Comparison of ENCODE assay signal across 8 mouse cellular contexts in the genomic region with DNA sequence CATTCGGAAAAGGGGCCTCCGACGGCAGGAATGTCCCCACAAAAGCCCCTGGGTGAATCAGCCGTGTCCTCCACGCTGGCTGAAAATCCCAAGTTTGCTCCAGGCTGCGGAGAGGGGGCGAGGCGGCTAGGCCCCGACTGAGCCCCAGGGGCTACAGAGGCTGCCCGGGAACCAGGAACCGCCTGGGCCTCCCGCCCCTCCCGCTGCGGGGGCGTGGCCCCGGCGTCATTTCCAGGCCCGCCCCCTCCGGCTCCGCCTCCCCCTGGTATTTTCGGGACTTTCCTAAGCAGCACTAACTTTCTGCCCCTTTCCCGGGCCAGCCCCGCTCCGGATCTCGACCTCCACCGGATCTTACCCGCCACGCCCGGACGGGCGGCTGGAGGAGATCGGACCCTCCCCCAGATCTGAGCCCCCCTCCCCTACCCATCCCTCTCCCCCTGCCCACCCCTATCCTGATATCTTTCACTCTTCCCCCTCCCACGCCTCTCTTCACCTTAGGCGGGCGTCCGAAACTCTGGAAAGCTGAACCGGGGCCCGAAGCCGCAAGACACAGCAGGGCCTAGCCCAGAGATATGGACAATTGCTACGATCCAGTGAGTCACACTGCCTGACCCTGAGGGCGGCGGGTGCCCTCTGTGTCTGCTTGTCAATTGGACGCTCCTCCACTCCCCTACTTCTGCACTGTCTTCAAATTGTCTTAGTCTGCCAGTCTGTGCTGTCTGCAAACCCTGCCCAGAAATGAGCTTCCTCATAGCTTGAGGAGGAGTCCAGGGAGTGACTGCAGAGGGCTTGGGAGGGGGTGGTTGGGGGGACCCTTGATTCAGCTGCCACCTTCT. TPM values are rescaled to one million over a fixed set of nuclear protein-coding genes. Genes with fewer than 3 reads are reported as not detected.
DNase-seq lines count a peak whose midpoint lies in the region; ATAC-seq lines count a peak whose summit lies in the region.

No protein-coding gene starts in this region.

- peak; percentile 39 for ATAC-seq in forebrain, embryonic 15.5 days (replicated peaks)

- peaks cover 18% of the 10 kb centered on the region for H3K27me3 ChIP-seq in forebrain, embryonic 15.5 days
- peaks cover 49% of the 10 kb centered on the region for H3K27me3 ChIP-seq in hindbrain, embryonic 10.5 days (ENCODE audit: insufficient read depth, poor library complexity, severe bottlenecking)
- H3K27me3 ChIP-seq in megakaryocyte, embryonic 14.5 days (replicated peaks): peaks cover 26% of the 10 kb centered on the region

- no peaks in the 10 kb centered on the region for H3K9me3 ChIP-seq in forebrain, embryonic 15.5 days
- H3K9me3 ChIP-seq in hindbrain, embryonic 10.5 days: no peaks in the 10 kb centered on the region
- H3K9me3 ChIP-seq in megakaryocyte, embryonic 14.5 days: no peaks in the 10 kb centered on the region

- peak overlapping the region; percentile 69 for H3K4me2 ChIP-seq in forebrain, embryonic 15.5 days (replicated peaks)

- H3K36me3 ChIP-seq in forebrain, embryonic 15.5 days: no peaks in the 10 kb centered on the region
- peaks cover 10% of the 10 kb centered on the region; the same call in 1 of the 2 replicates for H3K36me3 ChIP-seq in hindbrain, embryonic 10.5 days
- peaks cover 37% of the 10 kb centered on the region for H3K36me3 ChIP-seq in megakaryocyte, embryonic 14.5 days (replicated peaks; ENCODE audit: low read length)

- peak overlapping the region; percentile 83 for H3K27ac ChIP-seq in brown adipose tissue, adult 24 weeks (replicated peaks; ENCODE audit: low read depth, low read length)
- no peak overlapping the region for H3K27ac ChIP-seq in forebrain, embryonic 15.5 days (replicated peaks)
- H3K27ac ChIP-seq in hindbrain, embryonic 10.5 days: peak overlapping the region; percentile 85

- WGBS in forebrain, embryonic 15.5 days: under 1% methylated on average over 42 of the region's 43 CpGs
- under 1% methylated on average over 43 of the region's 43 CpGs for WGBS in hindbrain, embryonic 10.5 days

- peak overlapping the region; percentile 94 for H3K4me3 ChIP-seq in brown adipose tissue, adult 24 weeks (ENCODE audit: insufficient read depth, low read depth, low read length)
- H3K4me3 ChIP-seq in forebrain, embryonic 15.5 days: peak overlapping the region; percentile 61
- peak overlapping the region; percentile 77 for H3K4me3 ChIP-seq in hindbrain, embryonic 10.5 days
- peak overlapping the region; percentile 100 for H3K4me3 ChIP-seq in megakaryocyte, embryonic 14.5 days (replicated peaks)

- no peaks in the 10 kb centered on the region for H3K4me1 ChIP-seq in brown adipose tissue, adult 24 weeks (ENCODE audit: control insufficient read depth, insufficient read depth, insufficient read length, low read length)
- peaks cover 35% of the 10 kb centered on the region for H3K4me1 ChIP-seq in forebrain, embryonic 15.5 days
- H3K4me1 ChIP-seq in hindbrain, embryonic 10.5 days (replicated peaks): peaks cover 54% of the 10 kb centered on the region
- H3K4me1 ChIP-seq in megakaryocyte, embryonic 14.5 days: peaks cover 51% of the 10 kb centered on the region

- peak; percentile 97 for DNase-seq in Muller cell, postnatal 12 days (ENCODE audit: inconsistent ontology term)
- DNase-seq in hindbrain, embryonic 10.5 days (ENCODE audit: low spot score): peak; percentile 86
- DNase-seq in layer of hippocampus, postnatal 36 days: peak; percentile 68 to 73
- peak; percentile 69 for DNase-seq in right cerebral cortex, postnatal 14 days
- peak; percentile 89 for DNase-seq in yolk sac, embryonic 10.5 days (ENCODE audit: low spot score)

- H3K9ac ChIP-seq in forebrain, embryonic 15.5 days (replicated peaks): peak overlapping the region; percentile 53

RNA-seq across cellular contexts. Expression of a gene that starts 1.5 kb away (rescaled TPM):
- polyA plus RNA-seq in brown adipose tissue, adult 24 weeks (2012; ENCODE audit: insufficient read depth, insufficient read length, missing spikeins): 8.2 and 9.2 TPM in 2 replicates
- polyA plus RNA-seq in forebrain, embryonic 15.5 days (2015; fragmentation: Nextera tagmentation; extraction: Ambion mirVana): 1.9 and 2.2 TPM in 2 replicates
- polyA plus RNA-seq in hindbrain, embryonic 10.5 days (2016; fragmentation: Nextera tagmentation; extraction: Ambion mirVana): 5.6 and 6.4 TPM in 2 replicates
- total RNA-seq in layer of hippocampus, postnatal 36 days (2021): 1 to 10 TPM; 1.9 to 3.2 TPM
- 32.0 and 46.7 TPM in 2 replicates for polyA plus RNA-seq in megakaryocyte, embryonic 14.5 days (2012; ENCODE audit: insufficient read depth, low replicate concordance)

RNA-seq across cellular contexts. Expression of a gene that starts 21.3 kb away (rescaled TPM):
- 1.4 TPM in 1 of 2 replicates, not detected in the other for polyA plus RNA-seq in brown adipose tissue, adult 24 weeks (2012; ENCODE audit: insufficient read depth, insufficient read length, missing spikeins)
- 78.2 and 79.9 TPM in 2 replicates for polyA plus RNA-seq in forebrain, embryonic 15.5 days (2015; fragmentation: Nextera tagmentation; extraction: Ambion mirVana)
- polyA plus RNA-seq in hindbrain, embryonic 10.5 days (2016; fragmentation: Nextera tagmentation; extraction: Ambion mirVana): 4.5 and 9.7 TPM in 2 replicates
- total RNA-seq in layer of hippocampus, postnatal 36 days (2021): 100 to 1,000 TPM; 731 to 733 TPM
- polyA plus RNA-seq in megakaryocyte, embryonic 14.5 days (2012; ENCODE audit: insufficient read depth, low replicate concordance): 0.19 TPM in 1 of 2 replicates, not detected in the other

RNA-seq across cellular contexts. Expression of a gene that starts 22.3 kb away (rescaled TPM):
- polyA plus RNA-seq in brown adipose tissue, adult 24 weeks (2012; ENCODE audit: insufficient read depth, insufficient read length, missing spikeins): 5.9 and 8.9 TPM in 2 replicates
- polyA plus RNA-seq in forebrain, embryonic 15.5 days (2015; fragmentation: Nextera tagmentation; extraction: Ambion mirVana): 37.5 and 40.2 TPM in 2 replicates
- 23.2 and 28.2 TPM in 2 replicates for polyA plus RNA-seq in hindbrain, embryonic 10.5 days (2016; fragmentation: Nextera tagmentation; extraction: Ambion mirVana)
- total RNA-seq in layer of hippocampus, postnatal 36 days (2021): 10 to 100 TPM; 28.3 to 33.6 TPM
- polyA plus RNA-seq in megakaryocyte, embryonic 14.5 days (2012; ENCODE audit: insufficient read depth, low replicate concordance): 17.4 and 18.6 TPM in 2 replicates

RNA-seq across cellular contexts. Expression of a gene that starts 32.9 kb away (rescaled TPM):
- polyA plus RNA-seq in brown adipose tissue, adult 24 weeks (2012; ENCODE audit: insufficient read depth, insufficient read length, missing spikeins): 61.9 and 67.2 TPM in 2 replicates
- polyA plus RNA-seq in forebrain, embryonic 15.5 days (2015; fragmentation: Nextera tagmentation; extraction: Ambion mirVana): 351 and 362 TPM in 2 replicates
- 260 and 279 TPM in 2 replicates for polyA plus RNA-seq in hindbrain, embryonic 10.5 days (2016; fragmentation: Nextera tagmentation; extraction: Ambion mirVana)
- 100 to 1,000 TPM; 164 to 167 TPM for total RNA-seq in layer of hippocampus, postnatal 36 days (2021)
- 39.1 and 126 TPM in 2 replicates for polyA plus RNA-seq in megakaryocyte, embryonic 14.5 days (2012; ENCODE audit: insufficient read depth, low replicate concordance)

RNA-seq across cellular contexts. Expression of a gene that starts 35.3 kb away (rescaled TPM):
- 1.0 and 2.6 TPM in 2 replicates for polyA plus RNA-seq in brown adipose tissue, adult 24 weeks (2012; ENCODE audit: insufficient read depth, insufficient read length, missing spikeins)
- 8.7 and 9.3 TPM in 2 replicates for polyA plus RNA-seq in forebrain, embryonic 15.5 days (2015; fragmentation: Nextera tagmentation; extraction: Ambion mirVana)
- polyA plus RNA-seq in hindbrain, embryonic 10.5 days (2016; fragmentation: Nextera tagmentation; extraction: Ambion mirVana): 10.0 and 11.9 TPM in 2 replicates
- total RNA-seq in layer of hippocampus, postnatal 36 days (2021): 10 to 100 TPM; 28.2 to 30.3 TPM
- polyA plus RNA-seq in megakaryocyte, embryonic 14.5 days (2012; ENCODE audit: insufficient read depth, low replicate concordance): 8.8 and 9.9 TPM in 2 replicates
